Mouse (Mus musculus) splenic B cell, adult 2 months (primary cell): ENCODE measurements around the gene Sorl1.

Experiments used
- DNase-seq: peaks from one replicate; pipeline ENCODE4 v3.0.0-alpha.2; 2011; ENCODE audit warnings: low read depth, low spot score
- H3K27me3 ChIP-seq: 2 replicates; pipeline ENCODE4 v1.6.1; 2012; ENCODE audit warnings: mild to moderate bottlenecking, low read length, moderate library complexity, mixed read lengths; ENCODE audit not compliant: control insufficient read depth, poor library complexity, insufficient read depth, severe bottlenecking
- H3K36me3 ChIP-seq: 2 replicates; pipeline ENCODE4 v1.6.1; 2012; ENCODE audit warnings: mild to moderate bottlenecking, low read length, moderate library complexity, mixed read lengths; ENCODE audit not compliant: control insufficient read depth, poor library complexity, insufficient read depth, severe bottlenecking

Sorl1 gene

DNA sequence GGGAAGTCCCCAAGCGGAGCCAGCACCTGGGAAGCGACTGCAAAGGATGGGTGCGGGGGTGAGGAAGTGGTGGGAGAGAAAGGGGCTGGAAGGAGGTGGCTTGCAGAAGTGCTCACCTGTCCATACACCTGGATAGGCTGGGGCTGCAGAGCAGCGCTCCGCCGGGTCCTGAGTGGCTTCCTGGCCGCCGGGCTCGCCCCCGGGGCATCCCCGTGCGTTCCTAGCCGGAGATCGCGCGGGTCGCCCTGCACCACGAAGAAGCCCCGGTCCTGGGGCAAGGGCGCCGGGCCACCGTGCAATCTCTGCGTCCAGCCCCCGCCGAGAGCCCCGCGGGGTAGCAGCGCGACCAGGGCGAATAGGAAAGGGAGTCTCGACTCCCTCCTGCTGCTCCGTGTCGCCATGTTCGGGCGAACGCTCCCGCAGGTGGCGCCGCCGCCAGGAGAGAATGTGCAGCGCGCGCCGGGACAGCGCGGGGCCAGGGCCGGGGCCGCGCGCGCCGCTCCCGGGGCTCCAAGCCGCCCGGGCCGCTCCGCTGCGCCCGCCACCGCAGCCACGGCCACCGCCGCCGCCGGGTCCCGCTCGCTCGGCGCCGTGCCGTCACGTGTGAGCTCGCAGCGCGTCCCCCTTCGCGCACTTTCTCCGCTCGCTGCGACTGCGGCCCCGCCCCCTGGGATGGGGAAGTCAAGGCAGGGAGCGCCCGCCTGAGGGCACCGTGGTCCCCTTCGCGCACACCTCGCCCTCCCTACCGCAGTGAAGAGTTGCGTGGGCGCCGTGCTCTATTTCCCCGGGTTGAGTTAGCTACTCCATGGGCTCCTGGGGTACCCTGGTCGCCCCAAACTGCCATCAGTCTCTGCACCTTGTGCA is at the start of gene Sorl1:
TSS of gene Sorl1 (minus strand) at position 585 of the 864 bp plus-strand sequence.
- Histone ChIP-seq H3K27me3 (no peaks in the 10 kb centered on the region), H3K36me3 (peaks cover 5% of the 10 kb centered on the region; the same call in 1 of the 2 replicates)
- DNase-seq: peak; percentile 84

- Histone ChIP-seq H3K27me3 (no peaks in the 10 kb centered on the region), H3K36me3 (no peaks in the 10 kb centered on the region)
- no peak for DNase-seq
Measured at GRCm38 (mm10) chr9:42173781-42174180, 49.7 kb upstream of the Sorl1 start.

DNA sequence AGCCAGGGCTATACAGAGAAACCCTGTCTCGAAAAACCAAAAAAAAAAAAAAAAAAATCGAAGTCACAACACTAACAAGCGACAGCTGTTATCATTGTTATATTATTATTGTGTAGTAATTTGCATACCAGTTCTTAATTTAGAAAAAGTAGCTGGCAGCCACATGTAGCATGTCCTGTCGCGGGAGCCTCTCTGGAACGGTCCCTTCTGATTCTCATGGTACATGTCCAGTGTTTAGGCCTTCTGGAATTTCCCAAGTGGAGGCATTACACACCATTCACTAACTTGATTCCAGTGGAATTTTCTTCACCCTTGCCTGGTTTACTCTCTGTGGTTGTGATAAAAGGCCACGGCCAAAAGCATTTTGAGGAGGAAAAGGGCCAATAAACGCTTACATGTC is 45.4 kb upstream of the Sorl1 start:
- DNase-seq: no peak
- H3K27me3 ChIP-seq: no peaks in the 10 kb centered on the region
- H3K36me3 ChIP-seq: no peaks in the 10 kb centered on the region

- DNase-seq: no peak
- Histone ChIP-seq H3K27me3 (no peaks in the 10 kb centered on the region), H3K36me3 (no peaks in the 10 kb centered on the region)
Measured at GRCm38 (mm10) chr9:42169025-42169424, 44.9 kb upstream of the Sorl1 start.

GRCm38 (mm10) chr9:42164930-42165329 is 40.8 kb upstream of the Sorl1 start:
- H3K36me3 ChIP-seq: no peaks in the 10 kb centered on the region
- no peaks in the 10 kb centered on the region for H3K27me3 ChIP-seq
- no peak for DNase-seq

DNA sequence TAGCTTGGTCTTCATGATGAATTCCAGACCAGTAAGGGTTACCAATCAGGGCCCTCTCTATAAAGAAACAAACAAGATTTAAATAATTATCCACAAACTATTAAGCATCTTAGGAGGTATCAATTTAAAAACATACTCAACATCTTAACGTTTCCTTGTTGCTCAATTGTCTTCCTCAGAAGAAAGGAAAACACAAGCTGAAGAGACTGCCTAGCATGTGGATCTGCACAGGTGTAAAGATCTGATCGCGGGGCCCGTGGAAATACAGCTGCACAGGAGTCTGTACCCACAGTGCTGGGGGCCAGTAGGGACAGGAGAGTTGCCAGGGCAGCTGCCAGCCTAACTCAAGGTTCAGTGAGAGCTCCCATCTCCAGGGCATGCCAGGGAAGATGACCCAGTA is 38.9 kb upstream of the Sorl1 start:
- no peak for DNase-seq
- Histone ChIP-seq H3K36me3 (no peaks in the 10 kb centered on the region), H3K27me3 (no peaks in the 10 kb centered on the region)

- no peaks in the 10 kb centered on the region for H3K27me3 ChIP-seq
- no peak for DNase-seq
Measured at GRCm38 (mm10) chr9:42159376-42159775, 35.3 kb upstream of the Sorl1 start.

GRCm38 (mm10) chr9:42158652-42159051 is 34.6 kb upstream of the Sorl1 start:
- H3K27me3 ChIP-seq: no peaks in the 10 kb centered on the region
- H3K36me3 ChIP-seq: no peaks in the 10 kb centered on the region
- DNase-seq: peak; percentile 30

More at GRCm38 (mm10) chr9:42159376-42159775, 35.3 kb upstream of the Sorl1 start:
- H3K36me3 ChIP-seq: no peaks in the 10 kb centered on the region

- Histone ChIP-seq H3K36me3 (no peaks in the 10 kb centered on the region), H3K27me3 (no peaks in the 10 kb centered on the region)
Measured at GRCm38 (mm10) chr9:42157981-42158380, 33.9 kb upstream of the Sorl1 start.

GRCm38 (mm10) chr9:42156566-42156965 is 32.5 kb upstream of the Sorl1 start:
- no peaks in the 10 kb centered on the region for H3K36me3 ChIP-seq
- H3K27me3 ChIP-seq: no peaks in the 10 kb centered on the region
- no peak for DNase-seq

More at GRCm38 (mm10) chr9:42157981-42158380, 33.9 kb upstream of the Sorl1 start:
- DNase-seq: no peak

GRCm38 (mm10) chr9:42154682-42155081 is 30.6 kb upstream of the Sorl1 start:
- H3K27me3 ChIP-seq: no peaks in the 10 kb centered on the region
- H3K36me3 ChIP-seq: no peaks in the 10 kb centered on the region
- no peak for DNase-seq

GRCm38 (mm10) chr9:42148816-42149215 is 24.7 kb upstream of the Sorl1 start:
- no peaks in the 10 kb centered on the region for H3K36me3 ChIP-seq
- DNase-seq: no peak
- no peaks in the 10 kb centered on the region for H3K27me3 ChIP-seq

- DNase-seq: no peak
- H3K36me3 ChIP-seq: no peaks in the 10 kb centered on the region
- no peaks in the 10 kb centered on the region for H3K27me3 ChIP-seq
Measured at GRCm38 (mm10) chr9:42148036-42148435, 23.9 kb upstream of the Sorl1 start.

DNA sequence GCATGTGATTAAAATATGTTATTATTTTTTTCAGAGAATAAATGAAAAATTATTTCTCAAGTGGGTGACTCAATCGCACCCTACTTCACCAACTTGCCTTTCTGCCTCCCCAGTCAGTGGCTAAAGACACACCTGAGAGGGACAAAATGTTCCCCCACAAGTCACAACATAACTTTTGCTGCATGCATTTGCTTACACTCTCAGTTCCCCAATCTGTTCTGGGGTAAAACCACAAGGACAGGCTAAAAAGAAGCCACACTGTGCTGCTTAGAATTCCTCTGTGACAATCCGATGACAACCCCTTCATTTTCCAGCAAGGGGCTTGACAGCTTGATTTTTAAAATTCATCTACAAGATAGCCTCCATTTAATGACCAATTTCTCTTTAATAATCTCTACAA is 22.4 kb upstream of the Sorl1 start:
- Histone ChIP-seq H3K36me3 (no peaks in the 10 kb centered on the region), H3K27me3 (no peaks in the 10 kb centered on the region)
- DNase-seq: peak; percentile 87

- peak; percentile 95 for DNase-seq
- Histone ChIP-seq H3K27me3 (no peaks in the 10 kb centered on the region), H3K36me3 (no peaks in the 10 kb centered on the region)
Measured at GRCm38 (mm10) chr9:42141549-42142210, 17.6 kb upstream of the Sorl1 start.
